Mouse (Mus musculus) heart, postnatal 0 days (tissue): ENCODE data around the gene Selenos. TPM values are rescaled to one million over a fixed set of nuclear protein-coding genes. Genes with fewer than 3 reads are reported as not detected.

Source experiments
- ATAC-seq: fragments of 200-750 bp; cut with Nextera tagmentation; 2 replicates; pipeline ENCODE4 v1.8.0; 2017; ENCODE audit warnings: low read depth, moderate number of reproducible peaks, moderate library complexity; ENCODE audit not compliant: insufficient read depth
- DNase-seq: peaks from one replicate; pipeline ENCODE4 v3.0.0-alpha.2; 2016; ENCODE audit warnings: low spot score
- H3K27ac ChIP-seq: fragments of 300-500 bp; sonication (generic); 2 replicates; pipeline ENCODE4 v1.5.1; 2014; ENCODE audit warnings: low read depth, mild to moderate bottlenecking
- H3K27me3 ChIP-seq: fragments of 300-500 bp; sonication (generic); 2 replicates; pipeline ENCODE4 v1.6.1; 2014; ENCODE audit warnings: low read length, mixed read lengths; ENCODE audit not compliant: control insufficient read depth, insufficient read depth
- H3K36me3 ChIP-seq: fragments of 300-500 bp; sonication (generic); replicated peaks from 2 replicates; pipeline ENCODE4 v1.6.1; 2014; ENCODE audit warnings: low read length, mixed read lengths; ENCODE audit not compliant: control insufficient read depth, insufficient read depth
- H3K4me1 ChIP-seq: fragments of 300-500 bp; sonication (generic); 2 replicates; pipeline ENCODE4 v1.6.1; 2014; ENCODE audit warnings: antibody characterized with exemption; ENCODE audit not compliant: control insufficient read depth, insufficient read depth
- H3K4me2 ChIP-seq: fragments of 300-500 bp; sonication (generic); 2 replicates; pipeline ENCODE4 v1.6.1; 2014; ENCODE audit warnings: low read depth, mild to moderate bottlenecking, low read length, moderate library complexity
- H3K4me3 ChIP-seq: fragments of 300-500 bp; sonication (generic); 2 replicates; pipeline ENCODE4 v1.5.1; 2014; ENCODE audit warnings: low read depth, low read length
- H3K9ac ChIP-seq: fragments of 300-500 bp; sonication (generic); replicated peaks from 2 replicates; pipeline ENCODE4 v1.6.1; 2014; ENCODE audit warnings: low read depth, low read length, mixed read lengths
- H3K9me3 ChIP-seq: fragments of 300-500 bp; sonication (generic); replicated peaks from 2 replicates; pipeline ENCODE4 v1.6.1; 2016; ENCODE audit warnings: low read length; ENCODE audit not compliant: control insufficient read depth
- CTCF ChIP-seq: IDR thresholded peaks from 2 replicates; pipeline ENCODE4 v1.5.1; 2016; ENCODE audit warnings: antibody characterized with exemption, control low read depth, low read depth
- EP300 ChIP-seq: IDR thresholded peaks from 2 replicates; pipeline ENCODE4 v1.6.1; 2016; ENCODE audit warnings: antibody characterized with exemption, low read depth
- WGBS: fragments of 180-500 bp; shearing (Covaris S2); extraction: QIAGEN DNeasy Blood & Tissue Kit; methylation state at CpG from one replicate; pipeline ENCODE4 v1.1.7; 2014; 5-methylcytosine and 5-hydroxymethylcytosine counted together
- polyA plus RNA-seq: library from polyadenylated mRNA; unstranded; fragments of >200 nt; fragmentation: Nextera tagmentation; extraction: Ambion mirVana; gene quantifications from 2 replicates; pipeline ENCODE4 v1.2.1, GENCODE M21; 2015
- total RNA-seq: library from RNA; depleted of rRNA; stranded (reverse); fragments of >200 nt; gene quantifications from 2 replicates; pipeline ENCODE4 v1.2.3, GENCODE M21; 2014; ENCODE audit warnings: low replicate concordance

Selenos gene
- total and polyA plus RNA-seq, 2 experiments from 2014 or later = 30.7 to 66.3 TPM

GRCm38 (mm10) chr7:66104531-66104930 lies 25.1 kb downstream of the Selenos start:
- no peak overlapping the region for H3K27ac ChIP-seq
- no peak overlapping the region for H3K9ac ChIP-seq
- H3K4me1 ChIP-seq = 0 out of 2 replicates have a peak, but pooled peaks cover 4% of the 10 kb centered on the region
- H3K4me3 ChIP-seq = no peak overlapping the region
- H3K9me3 ChIP-seq = no peaks in the 10 kb centered on the region
- WGBS = 89% methylated on average over 5 of the region's 5 CpGs
- TF ChIP-seq EP300 (no peak), CTCF (no peak)
- DNase-seq = no peak
- ATAC-seq = no peak
- no peak overlapping the region for H3K4me2 ChIP-seq
- no peaks in the 10 kb centered on the region for H3K27me3 ChIP-seq
- no peaks in the 10 kb centered on the region for H3K36me3 ChIP-seq

GRCm38 (mm10) chr7:66105771-66106170 lies 26.3 kb downstream of the Selenos start:
- DNase-seq = no peak

GRCm38 (mm10) chr7:66106581-66107056 lies 27.2 kb downstream of the Selenos start:
- Histone ChIP-seq H3K4me3 (no peak overlapping the region), H3K36me3 (no peaks in the 10 kb centered on the region), H3K9me3 (no peaks in the 10 kb centered on the region), H3K27ac (peak overlapping the region; percentile 31; the same call in 1 of the 2 replicates), H3K27me3 (no peaks in the 10 kb centered on the region), H3K9ac (no peak overlapping the region), H3K4me1 (peaks cover 10% of the 10 kb centered on the region), H3K4me2 (no peak overlapping the region)
- 49% methylated on average over 7 of the region's 7 CpGs for WGBS
- no peak for ATAC-seq
- no peak for DNase-seq
- TF ChIP-seq CTCF (no peak), EP300 (no peak)

More at GRCm38 (mm10) chr7:66105771-66106170, 26.3 kb downstream of the Selenos start:
- Histone ChIP-seq H3K4me2 (no peak overlapping the region), H3K9me3 (no peaks in the 10 kb centered on the region), H3K27ac (no peak overlapping the region), H3K4me1 (peaks cover 4% of the 10 kb centered on the region), H3K27me3 (no peaks in the 10 kb centered on the region), H3K36me3 (no peaks in the 10 kb centered on the region), H3K9ac (no peak overlapping the region), H3K4me3 (no peak overlapping the region)
- ATAC-seq = no peak
- no peak for TF ChIP-seq EP300
- TF ChIP-seq CTCF = no peak
- 36% methylated on average over 4 of the region's 4 CpGs for WGBS

GRCm38 (mm10) chr7:66107206-66107605 lies 27.8 kb downstream of the Selenos start:
- no peak for ATAC-seq
- H3K4me2 ChIP-seq = no peak overlapping the region

GRCm38 (mm10) chr7:66107930-66108329 lies 28.5 kb downstream of the Selenos start:
- DNase-seq (no peak), ATAC-seq (no peak)
- Histone ChIP-seq H3K9ac (no peak overlapping the region), H3K4me3 (no peak overlapping the region), H3K9me3 (no peaks in the 10 kb centered on the region), H3K4me2 (no peak overlapping the region), H3K4me1 (peaks cover 10% of the 10 kb centered on the region), H3K36me3 (no peaks in the 10 kb centered on the region), H3K27ac (no peak overlapping the region), H3K27me3 (no peaks in the 10 kb centered on the region)
- TF ChIP-seq EP300 (no peak), CTCF (peak; percentile 58)
- 10% methylated on average over 7 of the region's 7 CpGs for WGBS

More at GRCm38 (mm10) chr7:66107206-66107605, 27.8 kb downstream of the Selenos start:
- Histone ChIP-seq H3K4me3 (no peak overlapping the region), H3K9me3 (no peaks in the 10 kb centered on the region), H3K27me3 (no peaks in the 10 kb centered on the region), H3K27ac (no peak overlapping the region), H3K4me1 (peaks cover 10% of the 10 kb centered on the region), H3K9ac (no peak overlapping the region), H3K36me3 (no peaks in the 10 kb centered on the region)
- no peak for DNase-seq
- 46% methylated on average over 11 of the region's 11 CpGs for WGBS
- no peak for TF ChIP-seq CTCF
- no peak for TF ChIP-seq EP300
